Mouse (Mus musculus) CH12.LX (cell line): ENCODE measurements around the gene Zbtb38. TPM values are rescaled to one million over a fixed set of nuclear protein-coding genes. Genes with fewer than 3 reads are reported as not detected.

ENCODE experiments used
- DNase-seq: peaks from one replicate; pipeline ENCODE4 v3.0.0-alpha.2; 2013; ENCODE audit errors: extremely low read depth
- H3K27ac ChIP-seq: 2 replicates; pipeline ENCODE4 v1.5.1; 2012; ENCODE audit warnings: low read depth, mild to moderate bottlenecking, control low read depth, moderate library complexity; ENCODE audit not compliant: insufficient read depth
- H3K27me3 ChIP-seq: replicated peaks from 2 replicates; pipeline ENCODE3; 2012; ENCODE audit warnings: inconsistent platforms
- H3K36me3 ChIP-seq, 2 experiments: replicated peaks in 1 of 2; 2 replicates each; pipeline versions ENCODE3 to v1.6.1; 2012; ENCODE audit warnings: inconsistent platforms in 1 of 2, low read length in 1 of 2, mild to moderate bottlenecking in 1 of 2, mixed read lengths in 1 of 2, moderate library complexity in 1 of 2; ENCODE audit not compliant: control insufficient read depth in 1 of 2, insufficient read depth in 1 of 2
- H3K4me1 ChIP-seq, 2 experiments: 2 replicates each; pipeline ENCODE4 v1.6.1; 2012; ENCODE audit warnings: inconsistent platforms in 1 of 2, moderate library complexity in 1 of 2; ENCODE audit not compliant: insufficient read depth in 2 of 2, control insufficient read depth in 1 of 2
- H3K4me2 ChIP-seq: 2 replicates; pipeline ENCODE4 v1.6.1; 2012; ENCODE audit warnings: low read depth, mild to moderate bottlenecking, control low read depth; ENCODE audit not compliant: poor library complexity, insufficient read depth, severe bottlenecking
- H3K4me3 ChIP-seq, 3 experiments: fragments of 150-350 bp in 1 of 3; sonication (generic) in 1 of 3; replicated peaks in 1 of 3; 2 replicates each; pipeline versions ENCODE3 to v1.5.1; 2011 to 2012; ENCODE audit warnings: low read depth in 2 of 3, low read length in 2 of 3, mild to moderate bottlenecking in 2 of 3, moderate library complexity in 2 of 3, control low read depth in 1 of 3, improper control_type of control experiment in 1 of 3, inconsistent platforms in 1 of 3, mixed read lengths in 1 of 3; ENCODE audit not compliant: poor library complexity in 1 of 3
- H3K79me2 ChIP-seq: replicated peaks from 2 replicates; pipeline ENCODE4 v1.6.1; 2012; ENCODE audit warnings: mild to moderate bottlenecking, moderate library complexity; ENCODE audit not compliant: control insufficient read depth, poor library complexity, insufficient read depth, severe bottlenecking; ENCODE audit errors: extremely low read depth
- H3K9ac ChIP-seq: 2 replicates; pipeline ENCODE4 v1.6.1; 2012; ENCODE audit warnings: low read depth, mild to moderate bottlenecking, control low read depth, moderate library complexity; ENCODE audit not compliant: insufficient read depth
- H3K9me3 ChIP-seq: replicated peaks from 2 replicates; pipeline ENCODE3; 2012; ENCODE audit warnings: low read length, inconsistent platforms, mixed read lengths
- CHD1 ChIP-seq: IDR thresholded peaks from 2 replicates; pipeline ENCODE4 v1.6.1; 2012; ENCODE audit warnings: low read depth, low read length, improper control_type of control experiment, inconsistent platforms
- CHD2 ChIP-seq: IDR thresholded peaks from 2 replicates; pipeline ENCODE4 v1.6.1; 2011; ENCODE audit warnings: low read length, improper control_type of control experiment
- CTCF ChIP-seq, 2 experiments: IDR thresholded peaks in 1 of 2; conservative IDR thresholded peaks in 1 of 2; 2 replicates each; pipeline ENCODE4 v1.5.1; 2011 to 2012; ENCODE audit warnings: low read depth in 2 of 2, low read length in 2 of 2, improper control_type of control experiment in 1 of 2, inconsistent platforms in 1 of 2, mild to moderate bottlenecking in 1 of 2, moderate library complexity in 1 of 2
- ELF1 ChIP-seq: IDR thresholded peaks from 2 replicates; pipeline ENCODE4 v1.6.1; 2014; ENCODE audit warnings: low read depth, mild to moderate bottlenecking, inconsistent platforms, low read length, improper control_type of control experiment
- ETS1 ChIP-seq: conservative IDR thresholded peaks from 2 replicates; pipeline ENCODE4 v1.6.1; 2012; ENCODE audit warnings: low read depth, mild to moderate bottlenecking, inconsistent platforms, low read length, improper control_type of control experiment, moderate library complexity
- GABPA ChIP-seq: IDR thresholded peaks from 2 replicates; pipeline ENCODE4 v1.6.1; 2012; ENCODE audit warnings: low read depth, low read length, improper control_type of control experiment, inconsistent platforms; ENCODE audit not compliant: insufficient replicate concordance
- IRF4 ChIP-seq: IDR thresholded peaks from 2 replicates; pipeline ENCODE4 v1.6.1; 2014; ENCODE audit warnings: low read depth, mild to moderate bottlenecking, inconsistent platforms, low read length, improper control_type of control experiment
- JUN ChIP-seq: IDR thresholded peaks from 2 replicates; pipeline ENCODE4 v1.6.1; 2011; ENCODE audit warnings: low read depth, mild to moderate bottlenecking, low read length, improper control_type of control experiment, moderate library complexity; ENCODE audit not compliant: insufficient read depth
- KAT2A ChIP-seq: IDR thresholded peaks from 2 replicates; pipeline ENCODE4 v1.6.1; 2012; ENCODE audit warnings: low read length, improper control_type of control experiment, inconsistent platforms; ENCODE audit not compliant: insufficient replicate concordance
- MAFK ChIP-seq: IDR thresholded peaks from 2 replicates; pipeline ENCODE4 v1.6.1; 2011; ENCODE audit warnings: low read length, improper control_type of control experiment; ENCODE audit not compliant: insufficient replicate concordance
- MAX ChIP-seq: IDR thresholded peaks from 2 replicates; pipeline ENCODE4 v1.6.1; 2011; ENCODE audit warnings: low read length, improper control_type of control experiment
- MEF2A ChIP-seq: IDR thresholded peaks from 2 replicates; pipeline ENCODE4 v1.6.1; 2014; ENCODE audit warnings: low read depth, mild to moderate bottlenecking, inconsistent platforms, low read length, improper control_type of control experiment, borderline replicate concordance
- MYC ChIP-seq: IDR thresholded peaks from 2 replicates; pipeline ENCODE4 v1.6.1; 2011; ENCODE audit warnings: low read depth, mild to moderate bottlenecking, improper control_type of control experiment, low read length
- NRF1 ChIP-seq: IDR thresholded peaks from 2 replicates; pipeline ENCODE4 v1.6.1; 2014; ENCODE audit warnings: low read depth, mild to moderate bottlenecking, inconsistent platforms, low read length, improper control_type of control experiment, moderate library complexity
- POLR2AphosphoS2 ChIP-seq: IDR thresholded peaks from 2 replicates; pipeline ENCODE4 v1.6.1; 2011; ENCODE audit warnings: low read depth, low read length, improper control_type of control experiment
- RAD21 ChIP-seq: IDR thresholded peaks from 2 replicates; pipeline ENCODE4 v1.6.1; 2011; ENCODE audit warnings: low read depth, mild to moderate bottlenecking, low read length, improper control_type of control experiment, moderate library complexity
- RCOR1 ChIP-seq: conservative IDR thresholded peaks from 2 replicates; pipeline ENCODE4 v1.6.1; 2012; ENCODE audit warnings: low read depth, mild to moderate bottlenecking, inconsistent platforms, low read length, improper control_type of control experiment
- SMC3 ChIP-seq: IDR thresholded peaks from 2 replicates; pipeline ENCODE4 v1.6.1; 2011; ENCODE audit warnings: low read depth, low read length, improper control_type of control experiment
- TBP ChIP-seq: conservative IDR thresholded peaks from 2 replicates; pipeline ENCODE4 v1.6.1; 2011; ENCODE audit warnings: low read depth, low read length, improper control_type of control experiment
- TCF12 ChIP-seq: IDR thresholded peaks from 2 replicates; pipeline ENCODE4 v1.6.1; 2014; ENCODE audit warnings: low read depth, mild to moderate bottlenecking, inconsistent platforms, low read length, improper control_type of control experiment
- ZC3H11A ChIP-seq: IDR thresholded peaks from 2 replicates; pipeline ENCODE4 v1.6.1; 2012; ENCODE audit warnings: low read depth, mild to moderate bottlenecking, inconsistent platforms, low read length, improper control_type of control experiment
- ZMIZ1 ChIP-seq: IDR thresholded peaks from 2 replicates; pipeline ENCODE4 v1.6.1; 2012; ENCODE audit warnings: low read depth, mild to moderate bottlenecking, inconsistent platforms, low read length, improper control_type of control experiment
- dilution Hi-C: fragments of 300-500 bp; cut with MboI; formaldehyde crosslinking; loops from 2 replicates; pipeline ENCODE4 v1.14.3; 2020; ENCODE audit warnings: low sequenced_read_pairs; ENCODE audit not compliant: extremely low pct_unique_long_range_greater_than_20kb, extremely low pct_ligation_motif_present
- in situ Hi-C: fragments of 300-500 bp; cut with MboI; formaldehyde crosslinking; loops from 3 replicates; pipeline ENCODE4 v1.14.3; 2019; ENCODE audit warnings: low sequenced_read_pairs, low pct_ligation_motif_present, low pct_unique_long_range_greater_than_20kb, mixed read lengths
- polyA plus RNA-seq: library from polyadenylated mRNA; unstranded; fragments of >175 nt; gene quantifications from 2 replicates; pipeline ENCODE4 v1.2.1, GENCODE M21; 2012; ENCODE audit warnings: low read depth; ENCODE audit not compliant: insufficient read length
- total RNA-seq, 2 experiments: library from RNA; depleted of rRNA; stranded (reverse); fragments of 300-350 nt in 1 of 2; fragments of >200 nt in 1 of 2; gene quantifications; 2 replicates each; pipeline ENCODE4 v1.2.3; 2012 to 2014

The Zbtb38 gene
- total and polyA plus RNA-seq, 3 experiments = 51.7 to 102 (median 68.8) TPM

DNA sequence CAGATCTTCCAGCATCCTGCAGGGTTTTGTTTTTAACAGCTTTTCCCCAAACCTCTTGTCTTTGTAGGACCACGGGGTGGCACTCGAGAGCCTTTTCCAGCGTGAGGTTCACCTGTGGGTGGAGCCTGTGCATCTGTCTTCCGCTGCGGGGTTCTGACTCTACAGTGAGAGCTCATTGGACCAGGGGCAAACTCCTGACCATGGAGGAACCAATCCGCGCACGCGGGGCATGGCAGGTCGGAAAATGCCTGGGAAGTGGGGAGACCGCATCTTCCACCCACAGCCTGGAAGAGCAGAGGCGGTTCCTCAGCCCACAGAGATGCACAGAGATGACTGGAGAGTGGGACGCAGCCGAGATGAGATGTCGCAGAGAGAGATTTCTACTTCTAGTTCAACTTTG, 82.8 kb downstream of the Zbtb38 start (continued):
- TF ChIP-seq POLR2AphosphoS2 (peak; percentile 39; the same call in 1 of the 2 replicates), CHD1 (no peak), KAT2A (no peak), MAFK (no peak), MEF2A (peak; percentile 63; the same call in 1 of the 2 replicates), ZMIZ1 (peak; percentile 65; the same call in 1 of the 2 replicates), JUN (0 out of 2 replicates have a peak, but pooled peaks have one; percentile 2), MAX (no peak), IRF4 (peak; percentile 46)

DNA sequence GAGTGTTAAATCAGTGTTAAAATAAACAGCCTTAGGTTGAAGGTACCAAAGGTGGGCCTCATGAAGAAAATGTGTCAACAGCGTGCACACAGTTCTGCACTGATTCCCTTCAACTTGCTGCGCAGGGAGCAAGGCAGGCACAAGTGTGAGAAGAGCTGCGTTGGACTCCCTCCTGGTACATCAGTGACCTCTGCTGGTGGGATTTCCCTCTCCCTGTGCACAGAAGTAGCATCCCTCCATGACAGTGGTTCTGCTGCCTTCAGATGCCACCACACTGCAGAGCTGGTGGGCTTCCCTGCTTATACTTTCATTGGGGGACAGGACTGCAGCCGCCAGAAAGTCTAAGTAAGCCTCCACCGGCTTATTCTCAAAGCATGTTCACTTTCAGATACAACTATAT, 84.0 kb downstream of the Zbtb38 start:
- no peak overlapping the region for H3K9ac ChIP-seq
- dilution Hi-C loops = no loop called here
- H3K4me1 ChIP-seq = peaks cover 3 to 23% of the 10 kb centered on the region in 2 experiments; a peak in 2 of 4 replicates
- H3K4me2 ChIP-seq = no peak overlapping the region
- DNase-seq = peak; percentile 78
- no peaks in the 10 kb centered on the region for H3K27me3 ChIP-seq
- no peak overlapping the region for H3K27ac ChIP-seq
- no peaks in the 10 kb centered on the region for H3K36me3 ChIP-seq
- H3K4me3 ChIP-seq = no peak overlapping the region
- in situ Hi-C loops = no loop called here
- TF ChIP-seq RAD21 (peak; percentile 89), GABPA (no peak), TBP (no peak), RCOR1 (no peak), CHD2 (no peak), TCF12 (no peak), ELF1 (no peak), IRF4 (peak; percentile 49), ETS1 (no peak), SMC3 (peak; percentile 93), MEF2A (0 out of 2 replicates have a peak, but pooled peaks have one; percentile 26), NRF1 (peak; percentile 33; the same call in 1 of the 2 replicates), ZC3H11A (peak; percentile 35; the same call in 1 of the 2 replicates), MYC (no peak), JUN (no peak), CTCF (conservative IDR thresholded peaks at IDR 0.05 in 1 of 2, IDR thresholded peaks at IDR 0.05 in 1 of 2; ENCODE audit: low read depth in 2 of 2, low read length in 2 of 2) (peak; percentile 69 to 85)
- H3K79me2 ChIP-seq = no peaks in the 10 kb centered on the region
- H3K9me3 ChIP-seq = no peaks in the 10 kb centered on the region
